Mouse (Mus musculus) forebrain, embryonic 13.5 days (tissue): Measurements from ENCODE around the gene Zfp605. TPM values are rescaled to one million over a fixed set of nuclear protein-coding genes. Genes with fewer than 3 reads are reported as not detected.

Experiments used
- polyA plus RNA-seq: library from polyadenylated mRNA; unstranded; fragments of >200 nt; fragmentation: Nextera tagmentation; extraction: Ambion mirVana; gene quantifications from 2 replicates; pipeline ENCODE4 v1.2.1, GENCODE M21; 2015

Gene Zfp605
- polyA plus RNA-seq, 1 experiment from 2014 or later = 15.5 TPM

Other genes starting within 250 kb of the Zfp605 start
- 0.66 and 0.84 TPM in 2 replicates for gene Gm15446, start 186.7 kb upstream of the Zfp605 start, polyA plus RNA-seq
- 24.1 and 29.4 TPM in 2 replicates for gene Zfp932, start 113.6 kb upstream of the Zfp605 start, polyA plus RNA-seq
- gene Gm17655, start 37.6 kb upstream of the Zfp605 start, polyA plus RNA-seq = 5.1 and 6.0 TPM in 2 replicates
- gene Gm35315, start 15.7 kb upstream of the Zfp605 start, polyA plus RNA-seq = 0.88 and 1.1 TPM in 2 replicates
- gene Plcxd1, start 10.1 kb upstream of the Zfp605 start, polyA plus RNA-seq = 1.6 and 1.8 TPM in 2 replicates
- 39.1 and 45.2 TPM in 2 replicates for gene Gtpbp6, start 1.9 kb upstream of the Zfp605 start, polyA plus RNA-seq
- gene Chfr, start 25.8 kb downstream of the Zfp605 start, polyA plus RNA-seq = 85.5 and 88.9 TPM in 2 replicates
- 18.7 and 20.1 TPM in 2 replicates for gene Golga3, start 66.6 kb downstream of the Zfp605 start, polyA plus RNA-seq
- gene Ankle2, start 120.9 kb downstream of the Zfp605 start, polyA plus RNA-seq = 25.4 and 33.2 TPM in 2 replicates
- 89.1 and 97.1 TPM in 2 replicates for gene Pgam5, start 159.8 kb downstream of the Zfp605 start, polyA plus RNA-seq
- 8.3 and 10.9 TPM in 2 replicates for gene Pxmp2, start 176.1 kb downstream of the Zfp605 start, polyA plus RNA-seq
- gene Pole, start 176.2 kb downstream of the Zfp605 start, polyA plus RNA-seq = 24.2 and 29.5 TPM in 2 replicates
- 2.0 and 2.2 TPM in 2 replicates for gene P2rx2, start 233.1 kb downstream of the Zfp605 start, polyA plus RNA-seq
- gene Lrcol1, start 234.6 kb downstream of the Zfp605 start, polyA plus RNA-seq = not detected in 2 replicates